Mouse (Mus musculus) c-Kit-positive CD71-negative TER-119-negative erythroid progenitor cells, embryonic 14.5 days (primary cell): ENCODE measurements around the gene Slc28a1.
"Not testable (repeated sequence)": the region's sequence is repeated elsewhere in the genome, so short reads cannot be mapped to it uniquely, and the experiment has no call there.

ENCODE experiments used
- DNase-seq: peaks from one replicate; pipeline ENCODE4 v3.0.0-alpha.2; 2013; ENCODE audit warnings: low read depth

Gene Slc28a1

DNA sequence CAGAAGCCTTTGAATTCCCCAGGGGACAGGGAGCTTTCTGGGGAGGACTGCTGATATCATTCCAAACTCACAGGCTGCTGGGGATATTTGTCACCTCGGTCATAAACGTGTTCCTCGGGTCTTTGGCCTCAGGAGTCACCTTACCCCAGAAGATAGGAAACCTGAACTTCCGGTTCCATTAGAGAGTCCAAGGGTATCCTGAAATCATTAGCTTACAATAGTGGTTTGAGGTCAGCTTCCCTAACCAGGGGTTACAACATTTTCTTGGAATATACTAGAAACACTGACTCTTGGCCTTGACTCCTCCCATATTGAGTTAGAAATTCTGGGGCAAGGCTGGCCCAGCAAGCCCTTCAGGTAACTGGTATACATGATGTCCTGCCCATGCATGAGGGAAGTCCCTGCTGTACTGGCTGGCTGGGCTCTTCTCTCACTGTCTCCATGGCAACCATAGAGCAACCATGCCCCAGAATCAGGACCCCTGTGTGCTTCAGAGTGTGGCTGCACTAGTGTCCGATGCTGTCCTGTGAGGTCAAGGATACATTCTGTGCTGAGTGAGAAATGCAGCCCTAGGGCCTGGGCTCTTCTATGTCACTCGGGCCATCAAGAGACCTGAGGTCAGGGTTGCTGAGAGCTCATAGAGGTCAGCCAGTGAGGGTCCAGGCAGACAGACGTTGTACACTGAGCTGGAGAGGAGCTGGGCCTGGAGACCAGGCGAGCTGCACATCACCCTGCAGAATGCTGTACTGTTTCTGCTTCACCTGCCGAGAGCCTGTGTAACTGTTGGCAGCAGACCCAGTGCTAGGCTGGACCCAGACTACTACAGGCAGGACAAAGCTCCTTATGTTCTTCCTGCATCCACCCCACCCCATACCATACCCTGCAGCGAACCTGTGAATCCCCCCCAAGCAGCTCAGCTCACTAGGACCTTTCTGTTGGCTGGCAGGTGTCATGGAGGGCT, 10.9 kb downstream of the Slc28a1 start:
- no peak for DNase-seq

GRCm38 (mm10) chr7:81131864-81132263, 17.3 kb downstream of the Slc28a1 start:
- no peak for DNase-seq

- DNase-seq, result no peak
Observed at GRCm38 (mm10) chr7:81132851-81133279, 18.3 kb downstream of the Slc28a1 start.

DNA sequence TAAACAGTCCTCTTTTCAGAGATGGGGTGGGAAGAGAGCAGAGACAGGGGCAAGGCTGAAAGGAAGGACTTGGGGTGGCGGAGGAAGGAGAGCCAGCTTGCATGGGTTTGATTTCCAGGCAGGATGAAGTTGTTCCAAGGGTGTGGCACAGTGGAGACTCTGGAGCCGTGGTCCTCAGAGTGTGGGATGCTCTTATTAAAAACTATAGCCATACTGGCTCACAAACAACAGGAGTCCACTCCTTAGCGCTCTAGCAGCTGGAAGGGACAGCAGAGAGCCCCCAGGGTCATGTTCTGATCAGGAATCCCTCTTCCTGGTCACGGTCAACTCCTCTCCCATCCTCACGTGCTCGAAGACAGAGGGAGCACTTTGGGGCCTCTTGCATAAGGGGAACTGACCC, 18.8 kb downstream of the Slc28a1 start:
- no peak for DNase-seq

GRCm38 (mm10) chr7:81133941-81134340, 19.3 kb downstream of the Slc28a1 start:
- DNase-seq, result no peak

- DNase-seq, result peak; percentile 36
Observed at GRCm38 (mm10) chr7:81134614-81135067, 20.0 kb downstream of the Slc28a1 start.

DNA sequence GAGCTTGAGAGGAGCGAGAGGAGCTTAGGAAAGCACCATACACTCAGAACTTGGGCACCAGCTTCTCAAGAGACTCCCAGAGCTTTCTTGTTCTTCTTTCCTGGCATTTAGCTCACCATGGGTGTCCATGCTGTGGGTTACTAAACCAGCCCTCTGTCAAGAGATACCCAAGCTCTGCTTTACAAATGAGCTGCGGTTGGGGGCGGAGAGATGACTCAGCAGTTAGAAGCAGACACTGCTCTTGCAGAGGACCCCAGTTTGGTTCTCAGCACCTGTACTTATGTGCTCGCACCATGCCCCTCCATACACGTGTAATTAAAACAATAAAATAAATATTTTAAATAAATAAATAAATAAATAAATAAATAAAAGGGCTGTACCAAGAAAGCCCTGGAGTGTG, 22.7 kb downstream of the Slc28a1 start:
- no peak for DNase-seq

- DNase-seq, result no peak
Observed at GRCm38 (mm10) chr7:81139100-81139499, 24.5 kb downstream of the Slc28a1 start.

DNA sequence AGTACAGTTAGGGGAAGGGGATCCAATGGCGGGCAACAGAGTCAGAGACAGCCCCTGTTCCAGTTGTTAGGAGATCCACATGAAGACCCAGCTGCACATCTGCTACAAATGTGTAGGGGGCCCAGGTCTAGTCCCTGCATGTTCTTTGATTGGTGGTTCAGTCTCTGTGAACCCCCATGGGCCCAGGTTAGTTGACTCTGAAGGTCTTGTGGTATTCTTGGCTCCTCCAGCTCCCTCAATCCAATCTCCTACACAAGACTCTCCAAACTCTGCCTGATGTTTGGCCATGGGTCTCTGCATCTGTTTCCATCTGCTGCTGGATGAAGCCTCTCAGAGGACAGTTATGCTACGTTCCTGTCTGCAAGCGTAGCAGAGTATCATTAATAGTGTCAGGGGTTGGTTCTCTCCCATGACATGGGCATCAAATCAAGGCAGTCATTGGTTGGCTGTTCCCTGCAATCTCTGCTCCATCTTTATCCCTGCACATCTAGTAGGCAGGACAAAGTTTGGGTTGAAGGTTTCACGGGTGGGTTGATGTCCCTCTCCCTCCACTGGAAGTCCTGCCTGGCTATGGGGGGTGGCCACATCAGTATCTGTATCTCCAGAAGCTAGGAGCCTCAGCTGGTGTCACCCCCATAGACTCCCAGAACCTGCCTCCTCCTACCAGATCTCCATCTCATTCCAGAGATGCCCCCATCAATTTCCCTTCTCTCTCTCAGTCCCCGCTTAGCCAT, 25.2 kb downstream of the Slc28a1 start:
- DNase-seq, result no peak

GRCm38 (mm10) chr7:81141541-81141940, 26.9 kb downstream of the Slc28a1 start:
- DNase-seq, result no peak

DNA sequence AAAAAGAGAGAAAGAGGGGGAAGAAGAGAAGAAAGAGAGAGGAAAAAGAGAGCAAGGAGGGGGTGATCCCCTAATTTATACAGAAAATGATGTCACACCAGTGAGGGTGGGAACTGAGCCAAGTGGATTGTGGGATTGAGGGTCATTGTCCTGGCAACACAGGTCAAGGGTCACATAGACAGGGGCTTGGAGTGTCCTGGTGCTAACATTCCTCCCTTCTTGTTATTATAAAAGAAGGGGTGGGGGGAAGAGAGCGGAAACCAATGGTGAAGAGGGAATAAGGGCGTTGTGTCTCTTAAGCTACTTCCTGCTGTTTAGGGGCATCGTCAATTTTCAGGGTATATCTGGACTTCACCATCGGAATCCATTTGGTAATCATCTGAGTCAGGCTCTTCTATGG, 28.5 kb downstream of the Slc28a1 start:
- not testable (repeated sequence) for DNase-seq

- DNase-seq, result no peak
Observed at GRCm38 (mm10) chr7:81149759-81150158, 35.2 kb downstream of the Slc28a1 start.

DNA sequence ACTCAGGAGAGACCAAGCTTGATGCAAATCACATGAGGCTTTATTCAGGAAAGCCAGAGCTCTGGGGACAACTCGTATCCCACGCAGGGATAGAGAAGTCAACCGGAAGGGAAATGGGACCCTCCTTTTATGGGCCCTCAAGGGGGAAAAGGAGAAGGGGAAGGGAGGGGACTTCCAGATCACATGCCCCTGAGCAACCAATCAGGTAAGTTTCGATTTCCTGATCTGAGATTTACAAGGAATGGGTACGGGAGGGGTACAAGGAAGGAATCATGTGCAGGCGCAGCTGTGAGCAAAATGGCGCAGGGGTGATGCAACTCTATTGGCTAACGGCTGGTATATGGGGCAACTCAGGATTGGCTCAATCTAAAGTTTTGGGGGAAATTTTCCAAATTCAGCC, 36.6 kb downstream of the Slc28a1 start:
- DNase-seq, result no peak

- DNase-seq, result no peak
Observed at GRCm38 (mm10) chr7:81152306-81152705, 37.7 kb downstream of the Slc28a1 start.

- no peak for DNase-seq
Observed at GRCm38 (mm10) chr7:81152826-81153225, 38.2 kb downstream of the Slc28a1 start.

GRCm38 (mm10) chr7:81153327-81153726, 38.7 kb downstream of the Slc28a1 start:
- DNase-seq, result no peak

GRCm38 (mm10) chr7:81154244-81154643, 39.6 kb downstream of the Slc28a1 start:
- not testable (repeated sequence) for DNase-seq

GRCm38 (mm10) chr7:81154960-81155359, 40.4 kb downstream of the Slc28a1 start:
- DNase-seq, result peak; percentile 76

DNA sequence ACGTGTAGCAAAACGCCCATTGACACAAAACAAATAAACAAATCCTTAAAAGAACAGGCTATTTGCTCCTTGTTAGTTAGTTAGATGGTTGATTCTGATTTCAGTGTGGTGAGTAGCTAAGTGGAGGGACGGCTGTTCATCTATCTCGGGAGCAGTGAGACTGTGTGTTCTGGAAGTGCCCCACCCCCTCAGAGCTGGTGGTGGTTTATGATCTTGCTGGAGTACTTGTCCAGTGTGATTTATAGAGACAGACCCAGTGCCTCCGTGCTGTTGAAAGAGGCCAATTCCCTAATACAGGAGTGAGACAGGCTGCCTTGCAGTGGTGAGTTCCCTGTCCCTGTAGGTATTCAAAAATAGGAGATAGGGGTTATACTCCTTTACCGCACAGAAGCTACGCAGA, 44.3 kb downstream of the Slc28a1 start:
- no peak for DNase-seq

- peak; percentile 58 for DNase-seq
Observed at GRCm38 (mm10) chr7:81161666-81162065, 47.1 kb downstream of the Slc28a1 start.

DNA sequence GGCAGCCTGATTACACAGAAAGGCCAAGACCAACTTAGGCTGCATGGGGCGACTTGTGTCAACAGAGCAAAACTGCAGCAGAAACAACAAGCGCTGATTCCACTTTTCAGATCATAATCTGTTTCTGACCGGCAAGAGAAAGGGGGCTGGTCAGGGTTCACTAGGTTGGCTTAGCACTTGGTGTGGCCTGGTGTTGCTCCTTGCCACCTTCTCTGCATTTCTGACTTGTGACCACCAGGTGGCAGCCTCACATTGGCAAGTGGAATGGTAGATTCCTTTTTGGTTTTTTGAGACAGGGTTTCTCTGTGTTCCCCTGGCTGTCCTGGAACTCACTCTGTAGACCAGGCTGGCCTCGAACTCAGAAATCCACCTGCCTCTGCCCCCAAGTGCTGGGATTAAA, 47.7 kb downstream of the Slc28a1 start:
- peak; percentile 77 for DNase-seq

GRCm38 (mm10) chr7:81164411-81164810, 49.8 kb downstream of the Slc28a1 start:
- no peak for DNase-seq

DNA sequence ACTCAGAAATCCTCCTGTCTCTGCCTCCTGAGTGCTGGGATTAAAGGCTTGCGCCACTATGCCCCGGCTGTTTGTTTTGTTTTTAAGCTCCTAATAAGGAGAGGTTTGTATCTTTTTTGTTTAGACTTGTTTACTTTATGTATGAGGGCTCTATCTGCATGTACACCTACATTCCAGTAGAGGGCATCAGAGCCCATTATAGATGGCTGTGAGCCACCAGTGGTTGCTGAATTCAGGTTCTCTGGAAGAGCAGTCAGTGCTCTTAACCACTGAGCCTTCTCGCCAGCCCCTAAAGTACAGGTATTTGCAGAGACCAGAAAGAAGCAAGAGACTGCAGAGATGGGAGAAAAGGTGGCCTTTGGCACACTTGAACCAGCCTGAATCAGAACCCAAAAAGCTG, 52.5 kb downstream of the Slc28a1 start:
- peak; percentile 37 for DNase-seq
